Mouse (Mus musculus) heart, postnatal 0 days (tissue): ENCODE measurements around the gene Capg. TPM values are rescaled to one million over a fixed set of nuclear protein-coding genes. Genes with fewer than 3 reads are reported as not detected.

Experiments
- ATAC-seq: fragments of 200-750 bp; cut with Nextera tagmentation; 2 replicates; pipeline ENCODE4 v1.8.0; 2017; ENCODE audit warnings: low read depth, moderate number of reproducible peaks, moderate library complexity; ENCODE audit not compliant: insufficient read depth
- DNase-seq: peaks from one replicate; pipeline ENCODE4 v3.0.0-alpha.2; 2016; ENCODE audit warnings: low spot score
- H3K27ac ChIP-seq: fragments of 300-500 bp; sonication (generic); 2 replicates; pipeline ENCODE4 v1.5.1; 2014; ENCODE audit warnings: low read depth, mild to moderate bottlenecking
- H3K27me3 ChIP-seq: fragments of 300-500 bp; sonication (generic); 2 replicates; pipeline ENCODE4 v1.6.1; 2014; ENCODE audit warnings: low read length, mixed read lengths; ENCODE audit not compliant: control insufficient read depth, insufficient read depth
- H3K36me3 ChIP-seq: fragments of 300-500 bp; sonication (generic); replicated peaks from 2 replicates; pipeline ENCODE4 v1.6.1; 2014; ENCODE audit warnings: low read length, mixed read lengths; ENCODE audit not compliant: control insufficient read depth, insufficient read depth
- H3K4me1 ChIP-seq: fragments of 300-500 bp; sonication (generic); 2 replicates; pipeline ENCODE4 v1.6.1; 2014; ENCODE audit warnings: antibody characterized with exemption; ENCODE audit not compliant: control insufficient read depth, insufficient read depth
- H3K4me2 ChIP-seq: fragments of 300-500 bp; sonication (generic); 2 replicates; pipeline ENCODE4 v1.6.1; 2014; ENCODE audit warnings: low read depth, mild to moderate bottlenecking, low read length, moderate library complexity
- H3K4me3 ChIP-seq: fragments of 300-500 bp; sonication (generic); 2 replicates; pipeline ENCODE4 v1.5.1; 2014; ENCODE audit warnings: low read depth, low read length
- H3K9ac ChIP-seq: fragments of 300-500 bp; sonication (generic); replicated peaks from 2 replicates; pipeline ENCODE4 v1.6.1; 2014; ENCODE audit warnings: low read depth, low read length, mixed read lengths
- H3K9me3 ChIP-seq: fragments of 300-500 bp; sonication (generic); replicated peaks from 2 replicates; pipeline ENCODE4 v1.6.1; 2016; ENCODE audit warnings: low read length; ENCODE audit not compliant: control insufficient read depth
- CTCF ChIP-seq: IDR thresholded peaks from 2 replicates; pipeline ENCODE4 v1.5.1; 2016; ENCODE audit warnings: antibody characterized with exemption, control low read depth, low read depth
- EP300 ChIP-seq: IDR thresholded peaks from 2 replicates; pipeline ENCODE4 v1.6.1; 2016; ENCODE audit warnings: antibody characterized with exemption, low read depth
- WGBS: fragments of 180-500 bp; shearing (Covaris S2); extraction: QIAGEN DNeasy Blood & Tissue Kit; methylation state at CpG from one replicate; pipeline ENCODE4 v1.1.7; 2014; 5-methylcytosine and 5-hydroxymethylcytosine counted together
- polyA plus RNA-seq: library from polyadenylated mRNA; unstranded; fragments of >200 nt; fragmentation: Nextera tagmentation; extraction: Ambion mirVana; gene quantifications from 2 replicates; pipeline ENCODE4 v1.2.1, GENCODE M21; 2015
- total RNA-seq: library from RNA; depleted of rRNA; stranded (reverse); fragments of >200 nt; gene quantifications from 2 replicates; pipeline ENCODE4 v1.2.3, GENCODE M21; 2014; ENCODE audit warnings: low replicate concordance

Gene Capg
- total and polyA plus RNA-seq, 2 experiments from 2014 or later = 25.9 to 53.6 TPM

DNA sequence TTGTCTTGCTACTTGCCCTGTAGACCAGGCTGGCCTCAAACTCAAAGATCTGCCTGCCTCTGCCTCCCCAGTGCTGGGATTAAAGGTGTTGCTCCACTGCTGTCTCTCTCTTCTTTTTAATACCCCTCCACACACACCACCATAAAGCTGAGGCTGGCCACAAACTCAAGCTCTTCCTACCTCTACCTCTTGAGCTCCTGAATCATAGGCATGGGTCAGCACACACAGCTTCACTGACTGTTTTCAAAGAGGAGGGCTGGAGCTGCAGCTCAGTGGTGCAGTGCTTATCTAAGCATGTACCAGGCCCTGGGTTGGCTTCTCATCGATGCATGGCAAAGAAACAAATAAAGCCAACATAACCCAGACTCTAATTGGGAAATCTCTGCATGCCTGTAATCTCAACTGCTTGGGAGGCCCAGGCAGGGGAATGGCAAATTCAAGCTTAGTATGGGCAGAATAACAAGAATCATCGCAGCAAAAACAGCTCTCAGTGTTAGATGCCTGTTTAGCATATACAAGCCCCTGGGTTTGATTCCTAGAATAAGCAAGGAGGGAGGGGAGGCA lies 34.2 kb upstream of the Capg start:
- no peak for TF ChIP-seq CTCF
- no peak for TF ChIP-seq EP300
- Histone ChIP-seq H3K27ac (peak overlapping the region; percentile 54), H3K9ac (no peak overlapping the region), H3K36me3 (no peaks in the 10 kb centered on the region), H3K9me3 (no peaks in the 10 kb centered on the region), H3K4me3 (no peak overlapping the region), H3K27me3 (no peaks in the 10 kb centered on the region), H3K4me1 (peaks cover 36% of the 10 kb centered on the region), H3K4me2 (no peak overlapping the region)
- WGBS = 48% methylated on average over 2 of the region's 2 CpGs
- ATAC-seq = no peak
- DNase-seq = no peak

- Histone ChIP-seq H3K27me3 (no peaks in the 10 kb centered on the region), H3K4me3 (no peak overlapping the region), H3K27ac (peak overlapping the region; percentile 54), H3K9me3 (no peaks in the 10 kb centered on the region), H3K4me2 (no peak overlapping the region), H3K9ac (no peak overlapping the region), H3K36me3 (no peaks in the 10 kb centered on the region), H3K4me1 (peaks cover 36% of the 10 kb centered on the region)
- WGBS = 35% methylated on average over 6 of the region's 6 CpGs
- ATAC-seq = 0 out of 2 replicates have a peak, but pooled peaks have one; percentile 22
- peak; percentile 58 for DNase-seq
- peak; percentile 23; the same call in 1 of the 2 replicates for TF ChIP-seq CTCF
- TF ChIP-seq EP300 = no peak
These were observed 33.3 kb upstream of the Capg start for GRCm38 (mm10) chr6:72510686-72511421.

DNA sequence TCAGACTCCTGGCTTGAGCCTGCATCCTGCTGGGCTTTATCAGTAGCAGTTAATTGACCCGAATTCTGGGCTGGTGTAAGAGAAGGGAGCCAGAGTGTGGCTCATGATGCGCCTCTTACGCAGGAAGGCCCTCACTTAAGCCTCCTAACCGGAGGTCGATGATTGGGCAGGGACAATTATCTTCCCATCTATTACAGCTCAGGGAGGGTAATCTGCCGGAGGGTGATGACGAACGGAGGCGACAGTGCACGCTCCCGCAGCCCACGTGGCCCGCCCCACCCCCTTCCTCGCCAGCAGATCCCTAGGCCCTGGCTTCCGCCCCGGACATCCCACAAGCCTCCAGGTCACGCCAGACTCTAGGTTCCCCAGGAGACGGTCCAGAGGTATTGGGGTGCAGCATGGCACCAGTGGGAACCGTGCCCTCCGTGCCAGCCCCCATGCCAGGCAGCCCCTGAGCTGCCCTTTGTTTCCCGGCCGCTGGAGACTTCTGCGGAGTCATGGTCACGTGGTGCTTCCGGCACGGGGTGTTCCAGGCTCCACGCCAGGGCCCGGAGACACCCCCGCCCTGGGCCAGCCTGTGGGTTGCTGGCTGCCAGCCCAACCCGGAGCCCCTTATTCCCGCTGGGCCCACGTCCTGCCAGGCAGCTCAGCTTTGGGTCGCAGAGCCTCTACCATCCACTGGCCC lies 31.7 kb upstream of the Capg start:
- peak overlapping the region; percentile 33 for H3K4me3 ChIP-seq
- H3K27me3 ChIP-seq = no peaks in the 10 kb centered on the region
- H3K4me1 ChIP-seq = peaks cover 36% of the 10 kb centered on the region
- H3K36me3 ChIP-seq = no peaks in the 10 kb centered on the region
- DNase-seq (peak; percentile 80), ATAC-seq (peak; percentile 84)
- peak overlapping the region; percentile 85 for H3K27ac ChIP-seq
- H3K9me3 ChIP-seq = no peaks in the 10 kb centered on the region
- peak overlapping the region; percentile 56 for H3K4me2 ChIP-seq
- WGBS = 2% methylated on average over 33 of the region's 33 CpGs
- H3K9ac ChIP-seq = peak overlapping the region; percentile 37
- TF ChIP-seq EP300 = peak; percentile 95
- no peak for TF ChIP-seq CTCF

DNA sequence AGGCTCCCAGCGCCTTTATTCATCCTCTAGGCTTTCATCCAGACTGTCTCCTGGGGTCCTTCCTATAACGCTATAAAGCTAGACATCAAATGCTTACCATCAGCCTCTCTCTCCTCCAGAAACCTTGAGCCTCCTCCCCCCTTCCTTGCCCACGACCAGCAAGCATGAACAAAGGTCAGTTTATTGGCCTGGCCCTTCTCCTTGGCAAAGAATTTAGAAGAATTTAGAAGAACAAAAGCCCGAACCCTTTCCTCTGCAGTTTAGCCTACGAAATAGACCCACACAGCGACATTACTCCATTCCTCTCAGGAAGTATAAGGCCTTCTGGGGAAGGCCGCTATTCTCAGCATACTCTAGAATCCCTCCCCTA lies 31.1 kb upstream of the Capg start:
- no peaks in the 10 kb centered on the region for H3K36me3 ChIP-seq
- 43% methylated on average over 7 of the region's 7 CpGs for WGBS
- peaks cover 36% of the 10 kb centered on the region for H3K4me1 ChIP-seq
- H3K9ac ChIP-seq = peak overlapping the region; percentile 37; the same call in 1 of the 2 replicates
- H3K27me3 ChIP-seq = no peaks in the 10 kb centered on the region
- no peak for DNase-seq
- TF ChIP-seq CTCF = no peak
- peak overlapping the region; percentile 56 for H3K4me2 ChIP-seq
- H3K27ac ChIP-seq = peak overlapping the region; percentile 85
- peak overlapping the region; percentile 33; the same call in 1 of the 2 replicates for H3K4me3 ChIP-seq
- ATAC-seq = no peak
- H3K9me3 ChIP-seq = no peaks in the 10 kb centered on the region

DNA sequence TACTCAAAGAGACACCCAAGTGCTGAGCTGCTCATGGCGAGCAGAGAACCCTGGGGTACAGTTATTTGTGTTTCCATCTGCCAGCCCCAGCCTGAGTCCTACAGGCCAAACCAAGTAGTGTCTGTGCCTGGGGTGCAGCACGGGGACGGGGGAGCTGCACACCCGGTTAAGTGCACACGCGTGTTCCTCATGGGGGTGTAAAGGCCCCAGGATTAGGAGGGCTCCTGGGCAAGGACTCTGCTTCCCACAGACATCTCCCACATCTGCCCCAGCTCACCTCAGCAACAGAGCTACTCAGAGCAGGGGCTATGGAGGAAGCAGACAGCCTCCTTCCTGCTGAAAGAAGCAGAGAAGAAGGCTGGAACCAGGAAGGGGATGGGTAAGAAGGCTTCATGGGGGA lies 28.5 kb upstream of the Capg start:
- no peak overlapping the region for H3K4me2 ChIP-seq
- 87% methylated on average over 6 of the region's 6 CpGs for whole genome bisulfite sequencing
- no peaks in the 10 kb centered on the region for H3K9me3 ChIP-seq
- H3K4me1 ChIP-seq = peaks cover 38% of the 10 kb centered on the region
- no peak overlapping the region for H3K27ac ChIP-seq
- no peaks in the 10 kb centered on the region for H3K27me3 ChIP-seq
- no peak overlapping the region for H3K4me3 ChIP-seq
- ATAC-seq (no peak), DNase-seq (no peak)
- no peak overlapping the region for H3K9ac ChIP-seq
- H3K36me3 ChIP-seq = no peaks in the 10 kb centered on the region
- TF ChIP-seq CTCF (no peak), EP300 (no peak)
